Mouse (Mus musculus): ENCODE results near the gene Olfr1020. TPM values are rescaled to one million over a fixed set of nuclear protein-coding genes. Genes with fewer than 3 reads are reported as not detected.

The Olfr1020 gene
- not detected in 2 replicates for polyA plus RNA-seq (2014; fragmentation: Nextera tagmentation; extraction: Ambion mirVana)

- no peak for ATAC-seq (ENCODE audit: insufficient number of reproducible peaks, insufficient read depth, low FRiP score, low read depth)
- no peaks in the 10 kb centered on the region for H3K4me1 ChIP-seq (ENCODE audit: control insufficient read depth in 2 of 2, insufficient read depth in 2 of 2, low read length in 2 of 2)
- 69% methylated on average over 1 of the region's 1 CpGs for WGBS
Observed at GRCm38 (mm10) chr2:85846730-85847129, at the start of gene Olfr1020. Gene Olfr1020 (plus strand): TSS chr2:85847030.

GRCm38 (mm10) chr2:85802444-85802843 lies 44.4 kb upstream of the Olfr1020 start, which contains the start of gene Olfr1016:
Gene Olfr1016 (minus strand): TSS chr2:85802544.
- H3K4me3 ChIP-seq (ENCODE audit: control insufficient read depth in 1 of 2, insufficient read depth in 1 of 2, low read depth in 1 of 2, low read length in 2 of 2) = no peak within 1 kb of the TSS
- ATAC-seq (ENCODE audit: insufficient number of reproducible peaks, insufficient read depth, low FRiP score, low read depth) = no peak
- no peaks in the 10 kb centered on the region for H3K27me3 ChIP-seq (ENCODE audit: control insufficient read depth, insufficient read depth, low read length)
- H3K4me1 ChIP-seq (ENCODE audit: control insufficient read depth in 2 of 2, insufficient read depth in 2 of 2, low read length in 2 of 2) = no peaks in the 10 kb centered on the region
- H3K27ac ChIP-seq (replicated peaks in 1 of 2; ENCODE audit: control insufficient read depth in 1 of 2, insufficient read depth in 1 of 2, low read depth in 2 of 2, low read length in 2 of 2) = no peak within 1 kb of the TSS
- no peaks in the 10 kb centered on the region for H3K36me3 ChIP-seq (ENCODE audit: control insufficient read depth, insufficient read depth, low read length)
- H3K4me2 ChIP-seq (ENCODE audit: low read length) = no peak within 1 kb of the TSS
- H3K9ac ChIP-seq (ENCODE audit: low read length) = no peak within 1 kb of the TSS
- no peaks in the 10 kb centered on the region for H3K9me3 ChIP-seq (ENCODE audit: control insufficient read depth, low read length)
- WGBS = 85% methylated on average over 2 of the region's 2 CpGs

More at GRCm38 (mm10) chr2:85846730-85847129, at the start of gene Olfr1020:
- Histone ChIP-seq H3K36me3 (ENCODE audit: control insufficient read depth, insufficient read depth, low read length) (no peaks in the 10 kb centered on the region), H3K9ac (ENCODE audit: low read length) (no peak within 1 kb of the TSS), H3K4me3 (ENCODE audit: control insufficient read depth in 1 of 2, insufficient read depth in 1 of 2, low read depth in 1 of 2, low read length in 2 of 2) (no peak within 1 kb of the TSS), H3K27ac (replicated peaks in 1 of 2; ENCODE audit: control insufficient read depth in 1 of 2, insufficient read depth in 1 of 2, low read depth in 2 of 2, low read length in 2 of 2) (no peak within 1 kb of the TSS), H3K9me3 (ENCODE audit: control insufficient read depth, low read length) (no peaks in the 10 kb centered on the region), H3K27me3 (ENCODE audit: control insufficient read depth, insufficient read depth, low read length) (no peaks in the 10 kb centered on the region), H3K4me2 (ENCODE audit: low read length) (no peak within 1 kb of the TSS)

DNA sequence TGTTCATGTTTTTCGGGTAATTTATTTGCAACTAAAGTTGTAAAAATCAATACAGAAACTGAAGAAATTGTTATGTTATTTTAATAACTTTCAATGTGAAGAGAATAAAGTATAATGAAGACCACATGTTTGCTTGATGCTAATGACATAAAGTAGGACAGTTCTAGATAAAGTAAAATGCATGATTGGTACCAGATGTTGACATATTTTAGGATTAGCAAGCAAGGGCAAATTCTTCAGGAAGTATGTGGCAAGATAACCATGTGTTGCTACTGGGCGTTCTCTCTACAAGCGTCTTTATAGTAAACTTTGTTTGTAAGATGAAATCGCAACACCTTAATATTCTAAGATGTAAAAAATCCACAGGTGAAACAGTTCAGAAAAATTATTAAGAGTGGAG lies 42.3 kb upstream of the Olfr1020 start:
- H3K4me1 ChIP-seq (ENCODE audit: control insufficient read depth in 2 of 2, insufficient read depth in 2 of 2, low read length in 2 of 2) = no peaks in the 10 kb centered on the region
- H3K27ac ChIP-seq (replicated peaks in 1 of 2; ENCODE audit: control insufficient read depth in 1 of 2, insufficient read depth in 1 of 2, low read depth in 2 of 2, low read length in 2 of 2) = no peak overlapping the region
- no peaks in the 10 kb centered on the region for H3K36me3 ChIP-seq (ENCODE audit: control insufficient read depth, insufficient read depth, low read length)
- 67% methylated on average over 4 of the region's 4 CpGs for WGBS
- H3K4me3 ChIP-seq (ENCODE audit: control insufficient read depth in 1 of 2, insufficient read depth in 1 of 2, low read depth in 1 of 2, low read length in 2 of 2) = no peak overlapping the region
- no peak overlapping the region for H3K9ac ChIP-seq (ENCODE audit: low read length)
- no peak overlapping the region for H3K4me2 ChIP-seq (ENCODE audit: low read length)
- no peaks in the 10 kb centered on the region for H3K9me3 ChIP-seq (ENCODE audit: control insufficient read depth, low read length)
- H3K27me3 ChIP-seq (ENCODE audit: control insufficient read depth, insufficient read depth, low read length) = no peaks in the 10 kb centered on the region
- no peak for ATAC-seq (ENCODE audit: insufficient number of reproducible peaks, insufficient read depth, low FRiP score, low read depth)

DNA sequence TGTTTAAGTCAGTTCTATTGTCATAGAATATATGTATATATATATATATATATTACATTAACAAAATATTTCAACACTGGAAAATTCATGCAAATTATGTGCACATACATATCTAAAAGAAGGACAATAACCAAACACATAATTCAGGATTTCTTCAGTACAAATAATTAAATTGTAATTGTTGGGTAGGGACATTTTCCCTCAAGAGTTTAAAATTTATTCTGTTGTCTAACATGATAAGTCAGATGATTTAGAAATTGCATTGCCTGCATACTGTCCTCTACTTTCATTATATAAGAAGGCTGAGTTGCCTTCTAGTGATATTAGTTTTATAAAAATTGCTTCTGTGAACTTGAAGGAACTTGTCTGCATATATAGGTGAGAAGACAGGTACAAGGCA lies 28.7 kb upstream of the Olfr1020 start, which contains the start of gene Olfr1018:
Gene Olfr1018 (plus strand): TSS at position 301 of the 400 bp plus-strand sequence.
- no peaks in the 10 kb centered on the region for H3K36me3 ChIP-seq (ENCODE audit: control insufficient read depth, insufficient read depth, low read length)
- H3K27me3 ChIP-seq (ENCODE audit: control insufficient read depth, insufficient read depth, low read length) = no peaks in the 10 kb centered on the region
- no peak within 1 kb of the TSS for H3K4me2 ChIP-seq (ENCODE audit: low read length)
- no peak for ATAC-seq (ENCODE audit: insufficient number of reproducible peaks, insufficient read depth, low FRiP score, low read depth)
- H3K9me3 ChIP-seq (ENCODE audit: control insufficient read depth, low read length) = no peaks in the 10 kb centered on the region
- no peak within 1 kb of the TSS for H3K4me3 ChIP-seq (ENCODE audit: control insufficient read depth in 1 of 2, insufficient read depth in 1 of 2, low read depth in 1 of 2, low read length in 2 of 2)
- no peak within 1 kb of the TSS for H3K27ac ChIP-seq (replicated peaks in 1 of 2; ENCODE audit: control insufficient read depth in 1 of 2, insufficient read depth in 1 of 2, low read depth in 2 of 2, low read length in 2 of 2)
- no peak within 1 kb of the TSS for H3K9ac ChIP-seq (ENCODE audit: low read length)
- H3K4me1 ChIP-seq (ENCODE audit: control insufficient read depth in 2 of 2, insufficient read depth in 2 of 2, low read length in 2 of 2) = no peaks in the 10 kb centered on the region

GRCm38 (mm10) chr2:85845383-85845782 lies 1.4 kb upstream of the Olfr1020 start, which contains the start of gene Olfr1019:
Gene Olfr1019 (minus strand): TSS chr2:85845483.
- Histone ChIP-seq H3K36me3 (ENCODE audit: control insufficient read depth, insufficient read depth, low read length) (no peaks in the 10 kb centered on the region), H3K4me1 (ENCODE audit: control insufficient read depth in 2 of 2, insufficient read depth in 2 of 2, low read length in 2 of 2) (no peaks in the 10 kb centered on the region), H3K4me2 (ENCODE audit: low read length) (no peak within 1 kb of the TSS), H3K4me3 (ENCODE audit: control insufficient read depth in 1 of 2, insufficient read depth in 1 of 2, low read depth in 1 of 2, low read length in 2 of 2) (no peak within 1 kb of the TSS), H3K27me3 (ENCODE audit: control insufficient read depth, insufficient read depth, low read length) (no peaks in the 10 kb centered on the region), H3K9ac (ENCODE audit: low read length) (no peak within 1 kb of the TSS), H3K27ac (replicated peaks in 1 of 2; ENCODE audit: control insufficient read depth in 1 of 2, insufficient read depth in 1 of 2, low read depth in 2 of 2, low read length in 2 of 2) (no peak within 1 kb of the TSS), H3K9me3 (ENCODE audit: control insufficient read depth, low read length) (no peaks in the 10 kb centered on the region)
- no peak for ATAC-seq (ENCODE audit: insufficient number of reproducible peaks, insufficient read depth, low FRiP score, low read depth)

GRCm38 (mm10) chr2:85868294-85868693 lies 21.5 kb downstream of the Olfr1020 start, which contains the start of gene Olfr1022:
Gene Olfr1022 (plus strand): TSS chr2:85868594.
- no peak within 1 kb of the TSS for H3K4me2 ChIP-seq (ENCODE audit: low read length)
- 42% methylated on average over 2 of the region's 2 CpGs for WGBS
- ATAC-seq (ENCODE audit: insufficient number of reproducible peaks, insufficient read depth, low FRiP score, low read depth) = no peak

GRCm38 (mm10) chr2:85885340-85885739 lies 38.5 kb downstream of the Olfr1020 start, which contains the start of gene Olfr1023:
Gene Olfr1023 (plus strand): TSS chr2:85885640.
- 69% methylated on average over 2 of the region's 2 CpGs for WGBS
- Histone ChIP-seq H3K4me1 (ENCODE audit: control insufficient read depth in 2 of 2, insufficient read depth in 2 of 2, low read length in 2 of 2) (no peaks in the 10 kb centered on the region), H3K36me3 (ENCODE audit: control insufficient read depth, insufficient read depth, low read length) (no peaks in the 10 kb centered on the region), H3K9me3 (ENCODE audit: control insufficient read depth, low read length) (no peaks in the 10 kb centered on the region), H3K4me2 (ENCODE audit: low read length) (no peak within 1 kb of the TSS), H3K4me3 (ENCODE audit: control insufficient read depth in 1 of 2, insufficient read depth in 1 of 2, low read depth in 1 of 2, low read length in 2 of 2) (no peak within 1 kb of the TSS), H3K27ac (replicated peaks in 1 of 2; ENCODE audit: control insufficient read depth in 1 of 2, insufficient read depth in 1 of 2, low read depth in 2 of 2, low read length in 2 of 2) (no peak within 1 kb of the TSS), H3K27me3 (ENCODE audit: control insufficient read depth, insufficient read depth, low read length) (no peaks in the 10 kb centered on the region), H3K9ac (ENCODE audit: low read length) (no peak within 1 kb of the TSS)
- no peak for ATAC-seq (ENCODE audit: insufficient number of reproducible peaks, insufficient read depth, low FRiP score, low read depth)

More at GRCm38 (mm10) chr2:85868294-85868693, 21.5 kb downstream of the Olfr1020 start, which contains the start of gene Olfr1022:
- no peaks in the 10 kb centered on the region for H3K27me3 ChIP-seq (ENCODE audit: control insufficient read depth, insufficient read depth, low read length)
- no peak within 1 kb of the TSS for H3K9ac ChIP-seq (ENCODE audit: low read length)
- no peaks in the 10 kb centered on the region for H3K36me3 ChIP-seq (ENCODE audit: control insufficient read depth, insufficient read depth, low read length)
- no peak within 1 kb of the TSS for H3K4me3 ChIP-seq (ENCODE audit: control insufficient read depth in 1 of 2, insufficient read depth in 1 of 2, low read depth in 1 of 2, low read length in 2 of 2)
- H3K27ac ChIP-seq (replicated peaks in 1 of 2; ENCODE audit: control insufficient read depth in 1 of 2, insufficient read depth in 1 of 2, low read depth in 2 of 2, low read length in 2 of 2) = no peak within 1 kb of the TSS
- no peaks in the 10 kb centered on the region for H3K9me3 ChIP-seq (ENCODE audit: control insufficient read depth, low read length)
- H3K4me1 ChIP-seq (ENCODE audit: control insufficient read depth in 2 of 2, insufficient read depth in 2 of 2, low read length in 2 of 2) = no peaks in the 10 kb centered on the region

Data from heart, embryonic 14.5 days (tissue).